Mouse (Mus musculus) forebrain, embryonic 12.5 days (tissue): ENCODE measurements around the gene Washc1. TPM values are rescaled to one million over a fixed set of nuclear protein-coding genes. Genes with fewer than 3 reads are reported as not detected.
A peak's percentile ranks its signal among the peaks of the same experiment; 100 is the strongest.
"Not testable (repeated sequence)": the region's sequence is repeated elsewhere in the genome, so short reads cannot be mapped to it uniquely, and the experiment has no call there.

Source experiments
- ATAC-seq: fragments of 200-750 bp; cut with Nextera tagmentation; 2 replicates; pipeline ENCODE4 v1.8.0; 2017; ENCODE audit warnings: moderate TSS enrichment; ENCODE audit not compliant: low FRiP score
- H3K27ac ChIP-seq: fragments of 300-500 bp; sonication (generic); 2 replicates; pipeline ENCODE4 v1.5.1; 2016; ENCODE audit warnings: mild to moderate bottlenecking
- H3K27me3 ChIP-seq: fragments of 300-500 bp; sonication (generic); 2 replicates; pipeline ENCODE4 v1.6.1; 2016; ENCODE audit warnings: mild to moderate bottlenecking
- H3K36me3 ChIP-seq: fragments of 300-500 bp; sonication (generic); replicated peaks from 2 replicates; pipeline ENCODE4 v1.6.1; 2016; ENCODE audit warnings: mild to moderate bottlenecking
- H3K4me1 ChIP-seq: fragments of 300-500 bp; sonication (generic); 2 replicates; pipeline ENCODE4 v1.6.1; 2016
- H3K4me2 ChIP-seq: fragments of 300-500 bp; sonication (generic); 2 replicates; pipeline ENCODE4 v1.6.1; 2016; ENCODE audit warnings: mild to moderate bottlenecking, moderate library complexity
- H3K4me3 ChIP-seq: fragments of 300-500 bp; sonication (generic); replicated peaks from 2 replicates; pipeline ENCODE4 v1.5.1; 2016; ENCODE audit warnings: mild to moderate bottlenecking
- H3K9ac ChIP-seq: fragments of 300-500 bp; sonication (generic); 2 replicates; pipeline ENCODE4 v1.6.1; 2016; ENCODE audit warnings: mild to moderate bottlenecking
- H3K9me3 ChIP-seq: fragments of 300-500 bp; sonication (generic); 2 replicates; pipeline ENCODE4 v1.6.1; 2016
- WGBS: fragments of 180-500 bp; shearing (Covaris S2); methylation state at CpG from one replicate; pipeline ENCODE4 v1.1.7; 2016; 5-methylcytosine and 5-hydroxymethylcytosine counted together
- polyA plus RNA-seq: library from polyadenylated mRNA; unstranded; fragments of >200 nt; fragmentation: Nextera tagmentation; extraction: Ambion mirVana; gene quantifications from 2 replicates; pipeline ENCODE4 v1.2.1, GENCODE M21; 2016

Washc1 gene
- 34.8 and 35.2 TPM in 2 replicates for polyA plus RNA-seq

- Histone ChIP-seq H3K27ac (peak within 1 kb of the TSS; percentile 75; the same call in 1 of the 2 replicates), H3K4me1 (peaks cover 14% of the 10 kb centered on the region), H3K36me3 (peaks cover 29% of the 10 kb centered on the region), H3K4me2 (peak within 1 kb of the TSS; percentile 64), H3K4me3 (peak within 1 kb of the TSS; percentile 85), H3K9me3 (no peaks in the 10 kb centered on the region), H3K27me3 (no peaks in the 10 kb centered on the region), H3K9ac (peak within 1 kb of the TSS; percentile 79)
- ATAC-seq = peak; percentile 99
- under 1% methylated on average over 39 of the region's 41 CpGs for WGBS
Observed at GRCm38 (mm10) chr17:66111402-66111959, at the start of gene Washc1. Washc1 (plus strand) TSS chr17:66111545.

- WGBS = 93% methylated on average over 4 of the region's 4 CpGs
- no peak for ATAC-seq
- H3K4me1 ChIP-seq = peaks cover 7% of the 10 kb centered on the region; the same call in 1 of the 2 replicates
- H3K36me3 ChIP-seq = no peaks in the 10 kb centered on the region
- no peak overlapping the region for H3K4me2 ChIP-seq
- H3K4me3 ChIP-seq = no peak overlapping the region
- H3K27me3 ChIP-seq = no peaks in the 10 kb centered on the region
- no peak overlapping the region for H3K27ac ChIP-seq
- no peaks in the 10 kb centered on the region for H3K9me3 ChIP-seq
- no peak overlapping the region for H3K9ac ChIP-seq
Observed at GRCm38 (mm10) chr17:66065115-66065514, 46.2 kb upstream of the Washc1 start.

DNA sequence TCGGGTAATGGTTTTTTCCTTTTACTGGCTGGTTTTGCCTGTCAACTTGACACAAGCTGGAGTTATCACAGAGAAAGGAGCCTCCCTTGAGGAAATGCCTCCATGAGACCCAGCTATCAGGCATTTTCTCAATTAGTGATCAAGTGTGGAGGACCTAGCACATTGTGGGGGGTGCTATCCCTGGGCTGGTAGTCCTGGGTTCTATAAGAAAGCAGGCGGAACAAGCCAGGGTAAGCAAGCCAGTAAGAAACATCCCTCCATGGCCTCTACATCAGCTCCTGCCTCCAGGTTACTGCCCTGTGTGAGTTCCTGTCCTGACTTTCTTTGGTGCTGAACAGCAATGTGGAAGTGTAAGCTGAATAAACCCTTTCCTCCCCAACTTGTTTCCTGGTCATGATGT is 42.3 kb upstream of the Washc1 start:
- H3K9ac ChIP-seq, H3K4me2 ChIP-seq, ATAC-seq, H3K27me3 ChIP-seq, H3K36me3 ChIP-seq, H3K9me3 ChIP-seq, H3K4me3 ChIP-seq, H3K27ac ChIP-seq, H3K4me1 ChIP-seq: not testable (repeated sequence)
- WGBS = 91% methylated on average over 2 of the region's 2 CpGs

DNA sequence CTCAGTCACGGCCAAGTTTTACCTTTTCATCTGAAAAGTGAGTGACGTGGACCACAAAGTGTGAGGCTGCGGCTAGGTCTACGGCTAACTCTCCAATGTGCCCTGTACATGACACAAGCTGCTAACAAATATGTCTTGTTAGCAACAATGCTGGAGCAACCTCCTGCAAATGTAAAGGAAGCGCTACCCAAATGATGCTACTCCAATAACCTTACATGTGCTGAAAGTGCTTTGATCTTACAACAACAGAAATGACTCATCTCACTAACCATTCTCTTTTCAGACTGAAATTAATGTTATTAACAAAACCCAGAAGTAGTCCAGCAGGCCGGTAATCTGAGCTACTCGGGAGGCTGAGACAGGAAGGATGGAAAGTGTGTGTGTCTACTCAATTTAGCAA is 37.4 kb upstream of the Washc1 start:
- WGBS = 87% methylated on average over 7 of the region's 7 CpGs
- no peak overlapping the region for H3K4me3 ChIP-seq

GRCm38 (mm10) chr17:66075827-66076173 is 35.5 kb upstream of the Washc1 start:
- H3K4me1 ChIP-seq = peaks cover 15% of the 10 kb centered on the region
- H3K27me3 ChIP-seq = no peaks in the 10 kb centered on the region; the same call in 1 of the 2 replicates
- no peak for ATAC-seq
- H3K9ac ChIP-seq = peak overlapping the region; percentile 83
- peaks cover 13% of the 10 kb centered on the region for H3K36me3 ChIP-seq
- H3K9me3 ChIP-seq = no peaks in the 10 kb centered on the region
- H3K4me2 ChIP-seq = peak overlapping the region; percentile 87
- peak overlapping the region; percentile 94; the same call in 1 of the 2 replicates for H3K27ac ChIP-seq
- H3K4me3 ChIP-seq = peak overlapping the region; percentile 98
- WGBS = 4% methylated on average over 12 of the region's 12 CpGs

More for the DNA sequence above, 37.4 kb upstream of the Washc1 start:
- ATAC-seq = no peak
- no peaks in the 10 kb centered on the region for H3K36me3 ChIP-seq
- no peaks in the 10 kb centered on the region for H3K9me3 ChIP-seq
- H3K27ac ChIP-seq = no peak overlapping the region
- peaks cover 15% of the 10 kb centered on the region for H3K4me1 ChIP-seq
- H3K27me3 ChIP-seq = no peaks in the 10 kb centered on the region; the same call in 1 of the 2 replicates
- no peak overlapping the region for H3K9ac ChIP-seq
- no peak overlapping the region for H3K4me2 ChIP-seq

GRCm38 (mm10) chr17:66076174-66076927 is 35.0 kb upstream of the Washc1 start:
- Histone ChIP-seq H3K4me3 (peak overlapping the region; percentile 98), H3K9ac (peak overlapping the region; percentile 83), H3K4me1 (peaks cover 15% of the 10 kb centered on the region), H3K27me3 (no peaks in the 10 kb centered on the region; the same call in 1 of the 2 replicates), H3K27ac (peak overlapping the region; percentile 94), H3K36me3 (peaks cover 18% of the 10 kb centered on the region), H3K4me2 (peak overlapping the region; percentile 87), H3K9me3 (no peaks in the 10 kb centered on the region)
- ATAC-seq = peak; percentile 89
- under 1% methylated on average over 93 of the region's 95 CpGs for whole genome bisulfite sequencing

DNA sequence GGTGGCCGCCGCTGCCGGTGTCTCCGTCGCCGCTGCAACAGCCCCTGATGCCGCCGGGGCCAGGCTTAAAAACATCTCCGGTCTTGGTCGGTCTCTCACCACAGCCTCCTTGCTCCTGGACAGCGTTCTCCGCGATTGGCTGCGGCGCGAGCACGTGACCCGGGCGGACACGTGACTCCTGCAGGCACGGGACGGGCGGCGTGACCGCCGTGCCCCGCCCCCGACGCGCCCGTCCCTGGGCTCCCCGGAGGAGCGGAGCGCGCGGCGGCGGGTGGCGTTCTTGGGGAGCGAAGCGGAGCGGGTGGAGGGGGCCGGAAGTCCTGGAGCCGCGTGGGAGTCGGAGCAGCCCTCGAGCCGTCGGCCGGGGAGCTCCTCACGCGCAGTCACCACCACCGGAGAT is 34.4 kb upstream of the Washc1 start, which contains the start of gene Ankrd12:
Gene Ankrd12 (minus strand): TSS at position 156 of the 400 bp plus-strand sequence.
- H3K4me1 ChIP-seq = peaks cover 15% of the 10 kb centered on the region
- H3K27ac ChIP-seq = peak within 1 kb of the TSS; percentile 94
- no peaks in the 10 kb centered on the region for H3K9me3 ChIP-seq
- H3K36me3 ChIP-seq = peaks cover 18% of the 10 kb centered on the region
- no peaks in the 10 kb centered on the region; the same call in 1 of the 2 replicates for H3K27me3 ChIP-seq
- 3% methylated on average over 52 of the region's 53 CpGs for WGBS
- H3K9ac ChIP-seq = peak within 1 kb of the TSS; percentile 83
- H3K4me2 ChIP-seq = peak within 1 kb of the TSS; percentile 87
- ATAC-seq = peak; percentile 99
- peak within 1 kb of the TSS; percentile 98 for H3K4me3 ChIP-seq

GRCm38 (mm10) chr17:66077437-66077850 is 33.9 kb upstream of the Washc1 start:
- 1% methylated on average over 23 of the region's 23 CpGs for WGBS
- Histone ChIP-seq H3K4me2 (peak overlapping the region; percentile 87), H3K9ac (peak overlapping the region; percentile 83), H3K36me3 (peaks cover 18% of the 10 kb centered on the region), H3K4me3 (peak overlapping the region; percentile 98), H3K27me3 (no peaks in the 10 kb centered on the region; the same call in 1 of the 2 replicates), H3K9me3 (no peaks in the 10 kb centered on the region), H3K27ac (peak overlapping the region; percentile 94), H3K4me1 (peaks cover 15% of the 10 kb centered on the region)
- peak; percentile 73 for ATAC-seq

DNA sequence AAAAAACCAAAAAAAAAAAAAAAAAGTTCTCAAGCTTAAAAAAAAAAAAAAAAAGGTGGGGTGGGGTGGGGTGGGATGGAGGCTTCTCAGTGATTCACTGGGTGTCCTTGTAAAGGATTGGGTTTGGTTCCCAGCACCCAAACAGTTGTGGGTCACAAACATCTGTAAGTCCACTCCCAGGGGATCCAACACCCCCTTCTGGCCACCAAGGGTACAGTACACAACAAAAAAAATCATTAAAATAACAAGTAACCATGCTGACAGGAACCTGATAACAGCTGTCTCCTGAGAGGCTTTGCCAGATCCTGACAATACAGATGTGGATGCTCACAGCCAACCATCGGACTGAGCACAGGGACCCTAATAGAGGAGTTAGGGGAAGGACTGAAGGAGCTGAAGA is 26.9 kb upstream of the Washc1 start:
- WGBS = 87% methylated on average over 1 of the region's 1 CpGs
- Histone ChIP-seq H3K4me2 (no peak overlapping the region), H3K9ac (no peak overlapping the region), H3K36me3 (peaks cover 48% of the 10 kb centered on the region), H3K4me1 (no peaks in the 10 kb centered on the region), H3K27me3 (no peaks in the 10 kb centered on the region), H3K4me3 (no peak overlapping the region), H3K9me3 (no peaks in the 10 kb centered on the region), H3K27ac (no peak overlapping the region)
- ATAC-seq = no peak

DNA sequence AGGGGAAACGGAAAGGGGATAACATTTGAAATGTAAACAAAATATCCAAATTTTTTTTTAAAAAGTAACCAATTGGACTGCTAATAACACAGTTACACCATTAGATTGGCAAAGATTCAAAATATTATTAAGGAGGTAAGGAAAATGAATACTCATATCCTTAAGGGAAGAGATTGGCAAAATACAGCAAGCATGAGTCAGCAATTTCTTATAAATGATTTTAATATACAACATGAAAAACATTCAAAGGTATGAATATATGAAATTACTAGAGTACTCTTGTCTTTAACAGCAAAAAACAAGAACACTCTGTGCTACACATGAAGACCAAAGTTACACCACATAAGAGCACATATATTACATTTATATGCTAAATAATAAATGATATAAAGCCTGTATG is 26.3 kb upstream of the Washc1 start:
- H3K4me1 ChIP-seq = no peaks in the 10 kb centered on the region
- ATAC-seq = no peak
- peaks cover 45% of the 10 kb centered on the region for H3K36me3 ChIP-seq
- no peak overlapping the region for H3K4me2 ChIP-seq
- no peaks in the 10 kb centered on the region for H3K27me3 ChIP-seq
- no peak overlapping the region for H3K4me3 ChIP-seq
- H3K9ac ChIP-seq = no peak overlapping the region
- no peak overlapping the region for H3K27ac ChIP-seq
- whole genome bisulfite sequencing = 91% methylated on average over 1 of the region's 1 CpGs
- no peaks in the 10 kb centered on the region for H3K9me3 ChIP-seq

DNA sequence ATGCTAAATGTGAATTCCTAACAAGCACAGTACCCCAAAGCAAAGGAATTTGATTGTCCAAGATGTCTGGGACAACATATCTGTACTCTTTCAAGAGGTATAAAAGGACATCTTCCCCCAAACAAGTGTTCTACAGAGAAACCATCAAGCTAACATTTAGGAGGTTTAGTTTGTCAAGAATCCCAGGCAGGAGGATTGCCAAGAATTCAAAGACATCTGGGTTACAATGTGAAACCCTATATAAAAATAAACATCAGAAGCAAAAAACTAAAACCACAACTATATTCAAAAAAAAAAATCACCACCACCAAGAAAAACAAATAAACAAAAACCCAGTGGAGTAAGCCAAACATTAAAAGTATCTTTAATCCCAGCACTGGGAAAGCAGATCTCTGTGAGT is 21.1 kb upstream of the Washc1 start:
- no peaks in the 10 kb centered on the region for H3K9me3 ChIP-seq
- no peak overlapping the region for H3K9ac ChIP-seq
- peaks cover 36% of the 10 kb centered on the region for H3K36me3 ChIP-seq
- no peaks in the 10 kb centered on the region for H3K27me3 ChIP-seq
- no peak for ATAC-seq
- H3K27ac ChIP-seq = no peak overlapping the region
- H3K4me3 ChIP-seq = no peak overlapping the region
- no peaks in the 10 kb centered on the region for H3K4me1 ChIP-seq
- no peak overlapping the region for H3K4me2 ChIP-seq

DNA sequence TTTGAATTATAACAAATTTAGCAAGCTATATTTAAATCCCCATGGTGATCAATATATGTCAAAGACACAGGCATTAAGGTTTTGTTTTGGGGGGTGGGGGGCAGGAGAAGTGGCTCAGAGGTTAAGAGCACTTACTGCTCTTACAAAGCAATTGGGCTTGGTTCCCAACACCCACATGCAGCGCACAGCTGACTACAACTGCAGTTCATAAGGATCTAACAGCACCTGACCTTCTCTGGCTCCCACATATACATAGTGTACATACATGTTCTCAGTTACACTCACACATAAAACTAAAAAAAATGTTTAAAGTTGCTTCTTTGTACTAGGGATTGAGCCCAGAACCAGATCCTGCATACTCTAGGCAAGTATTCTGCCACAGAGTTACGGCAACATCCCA is 20.0 kb upstream of the Washc1 start:
- peaks cover 25% of the 10 kb centered on the region for H3K36me3 ChIP-seq
- H3K9me3 ChIP-seq = no peaks in the 10 kb centered on the region
- no peaks in the 10 kb centered on the region for H3K27me3 ChIP-seq
- 90% methylated on average over 2 of the region's 2 CpGs for WGBS
- no peak overlapping the region for H3K4me2 ChIP-seq
- no peak for ATAC-seq
- no peak overlapping the region for H3K9ac ChIP-seq
- H3K27ac ChIP-seq = no peak overlapping the region
- no peaks in the 10 kb centered on the region for H3K4me1 ChIP-seq
- no peak overlapping the region for H3K4me3 ChIP-seq
